Mouse (Mus musculus): ENCODE measurements around the gene Fshr. TPM values are rescaled to one million over a fixed set of nuclear protein-coding genes. Genes with fewer than 3 reads are reported as not detected.

Fshr gene
- polyA plus RNA-seq (2017; shearing (Covaris generic)) = not detected

GRCm38 (mm10) chr17:89200575-89200974 lies at the start of gene Fshr:
Gene Fshr, minus strand, starts transcription at chr17:89200675.

